Mouse (Mus musculus): ENCODE measurements around the gene Aasdh. TPM values are rescaled to one million over a fixed set of nuclear protein-coding genes. Genes with fewer than 3 reads are reported as not detected.
A peak's percentile ranks its signal among the peaks of the same experiment; 100 is the strongest.

Gene Aasdh
- total RNA-seq (2014; fragmentation: Nextera tagmentation), result 18.1 and 33.9 TPM in 2 replicates
- 21.9 and 38.7 TPM in 2 replicates for total RNA-seq (2017)

DNA sequence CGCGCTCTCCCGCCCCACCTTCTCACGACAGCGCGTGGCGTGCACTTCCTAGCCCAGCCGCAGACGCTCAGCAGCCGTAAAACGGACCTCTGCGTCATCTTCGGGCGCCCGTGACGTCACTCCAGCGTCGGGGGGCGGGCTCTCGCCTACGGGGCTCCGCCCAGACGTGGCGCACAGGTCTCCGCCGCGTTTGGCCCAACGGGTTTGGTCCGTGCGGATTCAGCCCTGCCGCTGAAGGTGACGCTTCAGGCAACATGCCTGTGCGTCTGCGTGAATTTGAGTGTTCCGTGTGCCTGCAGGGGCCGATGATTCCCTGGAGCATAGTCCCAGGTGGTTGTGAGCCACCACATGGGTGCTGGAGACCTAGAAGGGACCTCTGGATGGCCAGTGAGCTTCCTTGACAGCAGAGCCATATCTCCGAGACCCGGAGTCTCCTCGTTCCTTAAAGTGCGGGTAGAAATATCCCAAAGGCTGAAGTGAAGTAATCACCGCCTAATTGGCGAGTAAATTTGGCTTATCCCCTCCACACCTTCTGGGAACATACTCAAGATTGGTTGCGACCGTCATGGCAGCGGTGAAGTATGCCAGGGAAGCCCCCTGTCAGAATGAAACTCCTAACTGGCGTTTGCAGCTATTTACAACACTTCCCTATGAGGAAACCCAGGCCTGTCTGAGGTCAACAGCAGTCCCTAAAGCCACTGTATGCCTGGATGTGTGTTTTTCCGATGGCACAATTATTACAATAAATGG is at the start of gene Aasdh:
Aasdh (minus strand) TSS at position 110 of the 750 bp plus-strand sequence.
- peak; percentile 92 for ATAC-seq (replicated peaks; ENCODE audit: poor library complexity, severe bottlenecking)

DNA sequence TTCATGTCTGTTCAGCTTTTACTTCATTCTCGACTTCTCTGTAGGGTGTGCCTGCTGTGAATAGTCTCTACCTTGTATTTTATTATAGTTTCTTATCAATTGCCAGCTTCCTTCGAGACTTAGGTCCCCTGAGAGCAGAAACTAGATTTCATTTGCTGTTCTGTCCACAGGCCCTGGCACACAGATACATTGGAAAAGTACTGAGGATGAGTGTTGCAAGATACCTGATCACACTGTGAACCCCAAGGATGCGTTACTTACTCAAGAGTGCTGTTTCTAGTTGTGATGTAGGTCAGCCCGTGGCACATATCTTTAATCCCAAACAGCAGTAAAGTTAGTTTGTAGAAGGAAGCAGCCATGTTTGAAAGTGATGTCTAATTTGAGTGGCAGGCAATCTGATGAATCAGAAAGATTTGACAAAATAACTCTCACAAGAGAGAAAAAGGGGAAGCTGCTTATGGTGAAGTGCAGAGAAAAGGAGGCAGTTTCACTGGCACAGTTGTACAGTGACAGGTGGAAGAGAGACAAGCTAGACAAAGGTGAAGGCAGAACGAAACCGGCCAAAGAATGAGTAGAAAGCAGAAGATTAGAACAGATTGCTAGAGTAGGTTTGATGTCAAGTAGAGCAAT is 49.1 kb upstream of the Aasdh start:
- peak; percentile 11; the same call in 1 of the 2 replicates for ATAC-seq (replicated peaks; ENCODE audit: poor library complexity, severe bottlenecking)

DNA sequence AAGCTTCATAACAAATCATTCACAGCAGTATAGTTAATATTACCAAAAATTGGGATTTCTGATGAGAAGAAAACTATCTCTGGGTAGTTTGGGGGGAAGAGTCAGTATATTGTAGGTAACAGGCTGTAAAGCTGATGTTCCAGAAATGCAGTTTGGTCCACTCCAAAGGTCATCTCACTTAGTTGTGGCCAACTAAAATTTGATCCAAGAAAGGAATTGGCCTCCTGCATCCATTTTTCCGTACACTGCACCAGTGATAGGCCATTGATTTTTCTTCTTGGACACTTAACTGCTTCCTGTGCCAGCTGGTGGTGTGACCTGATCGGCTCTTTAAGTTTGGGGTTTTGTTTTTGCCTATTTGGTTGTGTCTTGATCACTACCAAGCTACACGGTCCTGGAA is 48.5 kb upstream of the Aasdh start:
- no peak for ATAC-seq (replicated peaks; ENCODE audit: poor library complexity, severe bottlenecking)

DNA sequence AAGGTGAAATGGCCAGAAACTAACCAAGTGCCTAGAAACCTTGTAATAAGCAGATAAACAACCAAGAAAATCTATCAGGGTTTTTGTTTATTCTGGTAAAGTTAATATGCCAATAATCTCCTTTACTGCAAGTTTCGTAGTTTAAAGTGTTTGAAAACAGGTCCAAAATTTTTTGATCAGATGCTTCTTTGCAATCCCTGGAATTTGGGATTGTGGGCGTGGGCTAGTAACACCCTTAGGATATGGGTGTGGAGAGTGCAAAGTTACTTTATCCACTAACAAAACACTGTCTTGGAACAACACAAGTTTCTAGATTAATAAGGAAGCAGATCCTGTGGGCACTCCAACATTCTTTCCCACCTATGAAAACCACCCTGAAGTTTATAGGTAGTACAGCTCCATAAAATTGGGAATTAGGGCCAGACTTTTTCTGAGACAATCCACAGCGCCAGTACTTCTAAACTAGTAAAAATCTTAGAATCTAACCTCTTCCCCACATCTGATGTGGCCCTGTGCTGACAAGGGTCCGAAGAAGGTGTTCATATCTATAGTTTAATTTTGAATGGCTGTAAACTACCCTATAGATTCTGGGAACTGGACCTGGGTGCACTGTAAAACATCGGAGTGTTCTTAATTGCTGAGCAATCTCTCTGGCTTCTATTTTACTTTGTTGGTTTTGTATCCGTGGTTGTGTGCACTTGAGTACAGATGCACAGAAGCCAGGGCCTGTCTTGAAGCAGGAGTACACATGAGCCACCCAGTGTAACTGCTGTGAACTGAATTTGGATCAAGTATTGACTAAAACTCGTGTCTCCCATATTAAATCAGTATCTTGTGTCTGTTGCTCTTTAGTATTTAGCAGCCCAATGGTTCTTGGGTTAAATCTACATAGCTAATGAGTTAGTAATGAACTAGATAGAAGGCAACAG is 47.1 kb upstream of the Aasdh start:
- no peak for ATAC-seq (replicated peaks; ENCODE audit: poor library complexity, severe bottlenecking)

DNA sequence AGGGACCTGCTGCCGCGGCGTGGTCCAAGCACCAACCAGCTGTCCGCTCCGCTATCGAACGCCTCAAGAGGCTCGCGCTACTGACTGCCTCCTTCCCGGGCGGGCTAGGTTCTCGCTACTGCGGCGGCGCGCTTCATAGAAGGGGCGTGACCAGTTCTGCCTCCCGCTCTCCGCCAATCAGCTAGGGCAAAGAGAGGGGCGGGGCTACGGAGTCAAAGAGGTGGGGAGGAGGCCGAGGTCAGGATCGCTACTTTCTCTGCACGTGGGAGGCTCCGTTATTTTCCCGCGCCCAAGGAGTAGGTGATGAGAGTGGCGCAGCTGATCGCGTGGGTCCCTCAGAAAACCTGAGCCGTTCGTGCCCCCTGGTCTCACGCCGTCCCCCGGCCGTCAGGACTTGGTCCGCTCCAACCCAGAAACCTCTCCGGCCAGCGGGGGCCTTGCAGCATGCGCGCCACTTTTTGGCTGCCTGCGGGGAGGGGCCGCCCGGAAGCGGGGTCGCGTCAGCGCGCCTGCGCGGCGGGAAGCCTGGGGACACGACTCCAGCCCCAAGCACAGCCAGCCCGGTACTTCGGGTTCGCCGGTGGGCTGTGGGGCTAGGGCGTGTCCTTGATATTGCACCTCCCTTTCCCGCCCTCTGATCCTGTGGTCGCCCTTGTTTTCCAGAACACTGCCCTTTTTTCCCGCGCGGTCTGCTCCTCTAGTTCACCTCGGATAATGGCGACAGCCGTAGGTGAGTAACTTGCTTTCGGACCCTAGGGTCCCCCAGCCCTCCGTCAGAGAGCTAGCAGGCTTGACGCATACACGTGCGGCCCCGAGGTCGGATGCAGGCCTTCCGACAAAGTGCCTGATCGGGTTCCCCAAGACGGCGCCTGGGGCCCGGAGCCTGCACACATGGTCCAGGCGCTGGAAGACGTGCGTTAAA is 46.1 kb upstream of the Aasdh start, which contains the start of the genes Paics and Ppat:
Paics (plus strand) TSS at position 202 of the 922 bp plus-strand sequence.
Ppat (minus strand) TSS at position 473 of the 922 bp plus-strand sequence.
- ATAC-seq (replicated peaks; ENCODE audit: poor library complexity, severe bottlenecking), result peak; percentile 84

DNA sequence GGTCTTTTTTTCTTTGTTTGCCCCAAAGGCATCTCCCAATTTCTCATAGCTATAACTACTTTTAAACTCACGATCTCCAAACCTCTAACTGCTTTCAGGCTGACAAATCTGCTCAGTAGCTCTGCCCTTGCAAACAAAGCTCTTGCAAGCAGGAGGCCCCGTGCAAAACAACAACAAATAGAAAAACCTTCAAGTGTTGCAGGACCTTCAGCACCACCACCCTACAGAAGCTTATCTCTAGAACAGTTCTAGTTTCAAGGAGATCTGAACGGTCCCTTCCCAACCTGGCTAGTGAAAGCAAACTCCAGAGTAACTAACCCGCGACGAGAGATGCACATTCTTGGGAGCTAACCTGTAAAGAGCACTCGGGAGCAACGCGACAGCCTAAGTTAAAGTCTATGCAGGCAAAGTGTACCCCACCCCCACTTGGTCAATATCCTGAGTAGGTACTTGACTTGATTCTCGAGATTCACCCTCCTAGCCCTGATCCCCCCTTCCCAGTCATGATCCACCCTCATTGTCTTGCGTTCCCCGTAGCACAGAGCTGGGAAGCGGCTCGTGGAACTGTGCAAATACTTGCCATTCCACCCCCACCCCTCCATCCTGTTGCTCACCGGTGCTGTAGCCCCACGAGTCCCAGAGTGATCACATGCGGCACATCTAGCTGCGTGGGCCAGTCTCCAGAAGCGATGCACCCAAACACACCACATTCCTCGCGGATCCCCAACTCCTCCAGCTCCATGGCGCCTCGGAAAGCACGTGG is 45.2 kb upstream of the Aasdh start:
- no peak for ATAC-seq (replicated peaks; ENCODE audit: poor library complexity, severe bottlenecking)

DNA sequence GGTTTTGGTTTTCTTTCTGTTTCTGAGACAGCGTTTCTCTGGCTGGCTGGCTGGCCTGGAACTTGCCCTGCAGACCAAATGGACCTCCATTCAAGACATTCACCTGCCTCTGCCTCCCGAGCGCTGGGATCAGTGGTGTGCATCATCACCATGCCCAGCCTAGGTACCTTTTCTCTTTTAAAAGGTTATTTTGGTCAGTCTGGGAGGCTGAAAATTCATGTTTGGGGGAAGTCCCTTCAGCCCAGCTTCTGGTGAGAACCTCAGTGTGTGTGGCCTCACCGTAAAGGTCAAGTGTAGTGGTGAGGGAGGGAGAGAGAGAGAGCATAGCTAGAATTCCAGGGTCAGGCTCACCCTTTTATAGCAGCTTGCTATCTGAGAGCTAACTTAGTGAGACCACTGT is 42.4 kb upstream of the Aasdh start:
- ATAC-seq (replicated peaks; ENCODE audit: poor library complexity, severe bottlenecking), result no peak

DNA sequence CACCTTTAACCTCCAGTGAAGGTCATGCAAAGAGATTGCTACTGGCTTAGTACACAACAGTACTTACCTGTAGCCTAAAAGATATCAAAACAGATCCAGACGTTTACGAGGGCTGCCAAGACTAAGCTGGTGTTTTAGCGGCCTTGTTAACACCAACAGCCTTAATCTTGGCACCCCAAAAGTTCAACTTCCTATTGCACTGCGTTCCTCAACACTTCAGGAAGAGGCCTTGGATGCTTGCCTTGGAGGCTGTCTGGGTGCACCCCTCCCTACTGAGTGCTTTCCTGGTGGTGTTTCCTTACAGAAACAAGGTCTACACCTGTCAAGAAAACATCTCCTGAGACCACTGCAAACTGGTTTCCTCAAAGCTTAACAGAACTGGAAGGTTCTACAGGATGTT is 41.8 kb upstream of the Aasdh start:
- ATAC-seq (replicated peaks; ENCODE audit: poor library complexity, severe bottlenecking), result no peak

DNA sequence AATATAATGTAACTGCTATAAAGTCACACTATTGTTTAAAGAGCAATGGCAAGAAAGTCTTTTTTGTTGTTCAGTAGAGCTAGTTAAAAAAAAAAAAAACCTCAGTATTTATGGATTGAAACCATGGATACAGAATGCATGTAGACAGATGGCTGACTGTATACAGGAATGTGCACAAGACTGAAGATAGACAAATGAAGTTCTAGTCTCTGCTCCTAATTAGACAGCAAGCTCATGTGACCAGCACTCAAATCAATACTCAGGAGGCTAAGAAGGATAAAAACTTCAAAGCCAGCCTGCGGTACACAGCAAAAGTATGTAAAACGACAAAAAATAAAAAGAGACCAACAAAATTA is 40.3 kb upstream of the Aasdh start:
- no peak for ATAC-seq (replicated peaks; ENCODE audit: poor library complexity, severe bottlenecking)

DNA sequence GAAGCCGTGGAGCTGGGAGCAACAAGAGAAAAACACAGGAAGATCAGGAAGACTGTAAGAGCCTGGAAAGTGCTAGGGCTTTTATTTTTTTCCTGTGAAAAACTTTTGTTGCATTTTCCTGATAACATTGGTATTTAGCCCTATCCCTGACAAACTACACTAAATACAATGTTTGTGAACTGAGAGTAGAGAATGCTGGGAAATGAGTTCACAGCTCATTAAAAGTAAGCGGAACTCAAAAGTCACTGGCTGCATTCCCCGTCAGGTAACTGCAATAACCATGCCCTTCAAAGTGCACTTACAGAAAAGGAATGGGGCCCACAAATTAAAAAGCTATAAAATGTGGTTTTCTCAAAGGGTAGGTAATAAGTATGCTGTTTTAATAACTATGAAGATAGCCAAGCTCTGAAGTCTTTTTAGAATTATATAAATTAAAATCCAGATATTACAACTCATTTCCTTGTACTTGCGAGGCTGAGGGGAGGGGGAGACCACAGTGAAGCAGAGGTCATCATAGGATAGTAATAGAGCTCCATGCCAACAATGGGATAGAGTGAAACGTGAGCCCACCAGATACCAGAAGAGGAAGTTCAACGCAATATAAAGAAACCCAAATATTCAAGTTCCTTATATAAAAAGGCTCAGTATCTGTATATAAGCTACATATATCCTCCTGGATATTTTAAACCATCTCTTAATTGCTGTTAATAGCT is 39.8 kb upstream of the Aasdh start:
- peak; percentile 67 for ATAC-seq (replicated peaks; ENCODE audit: poor library complexity, severe bottlenecking)

DNA sequence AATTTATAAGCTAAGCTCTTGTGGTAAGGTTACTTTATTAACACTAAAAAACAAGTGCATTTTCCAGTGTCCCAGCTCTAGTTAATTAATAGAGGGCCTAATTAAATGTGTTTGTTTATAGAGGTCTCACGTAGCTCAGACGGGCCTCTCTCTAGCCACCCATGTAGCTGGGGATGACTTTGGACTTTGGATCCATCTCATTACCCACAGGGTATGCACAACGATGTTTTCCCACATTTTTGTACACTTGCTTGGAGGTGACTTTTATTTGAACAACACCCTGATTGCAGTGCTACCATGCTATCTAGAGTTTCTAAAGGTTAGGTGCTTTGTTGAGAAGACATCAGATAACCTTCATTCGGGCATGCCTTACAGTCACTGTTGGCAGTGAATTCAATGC is 37.2 kb upstream of the Aasdh start:
- ATAC-seq (replicated peaks; ENCODE audit: poor library complexity, severe bottlenecking), result no peak

DNA sequence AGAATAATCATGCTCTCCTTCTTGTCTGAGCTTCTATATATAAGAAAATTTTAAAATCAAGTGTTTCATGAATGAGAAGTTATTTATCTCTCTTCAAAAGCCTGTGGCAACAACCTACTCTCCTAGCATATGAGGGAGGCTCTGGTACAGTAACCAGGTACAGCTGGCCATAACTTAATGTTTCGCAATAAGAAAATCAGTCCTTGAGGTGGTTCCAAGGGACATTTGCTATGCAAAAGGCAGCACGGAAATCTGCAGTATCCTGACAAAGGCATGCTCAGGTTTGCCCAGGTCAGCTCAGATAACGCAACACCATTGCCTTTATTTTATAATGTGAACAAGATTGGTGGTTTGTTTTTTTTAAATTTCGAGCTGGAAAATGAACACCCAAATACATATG is 36.7 kb upstream of the Aasdh start:
- ATAC-seq (replicated peaks; ENCODE audit: poor library complexity, severe bottlenecking), result no peak

DNA sequence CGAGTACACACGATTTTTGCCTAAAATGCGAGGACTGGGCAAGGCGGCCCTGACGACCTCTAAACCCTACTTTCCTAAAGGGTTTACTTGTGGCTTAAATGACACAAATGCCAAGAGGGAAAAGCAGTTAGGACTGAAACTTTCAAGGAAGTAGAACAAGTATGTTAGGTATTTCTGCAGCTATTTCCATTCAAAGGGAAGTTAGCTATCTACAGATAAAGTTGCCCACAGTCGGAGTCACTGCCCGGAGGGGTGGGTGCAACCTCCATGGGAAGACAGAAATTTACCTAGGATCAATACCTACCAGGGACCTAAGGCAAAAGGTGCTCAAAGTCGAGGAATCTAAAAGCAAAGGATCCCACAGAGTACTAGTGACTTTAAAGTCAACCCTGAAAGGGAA is 34.4 kb upstream of the Aasdh start:
- ATAC-seq (replicated peaks; ENCODE audit: poor library complexity, severe bottlenecking), result no peak

DNA sequence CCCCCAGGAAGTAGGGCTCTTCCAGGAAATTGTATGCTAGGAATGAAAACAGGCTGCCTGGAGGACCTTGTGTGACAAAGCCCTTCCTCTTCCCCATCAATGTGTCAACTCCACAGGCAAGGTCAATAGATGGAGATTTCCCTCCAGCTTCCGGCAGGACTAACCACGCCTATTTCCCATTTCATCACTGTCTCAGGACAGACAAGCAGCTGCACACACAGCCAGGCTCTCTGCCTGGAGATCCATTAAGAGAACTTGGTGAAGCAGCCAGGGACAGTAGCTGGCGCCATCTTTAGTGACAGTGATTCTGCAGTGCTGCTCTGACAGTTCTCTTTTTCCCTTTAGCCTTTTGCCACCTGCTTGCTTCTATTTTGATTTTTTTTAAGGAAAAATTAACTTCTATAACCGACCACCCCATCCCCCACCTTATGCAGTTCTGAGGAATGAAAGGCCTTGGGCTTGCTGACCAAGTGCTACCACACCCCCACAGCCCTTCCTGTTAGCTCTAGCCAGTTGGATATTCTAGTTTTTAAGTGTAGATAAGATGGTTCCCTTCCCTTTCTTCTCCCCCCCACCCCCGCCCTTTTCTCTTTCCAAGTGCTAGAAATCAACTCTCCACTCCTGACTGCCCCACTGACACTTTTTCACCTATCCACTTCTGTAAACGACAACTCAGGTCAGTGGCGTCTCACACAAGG is 24.0 kb upstream of the Aasdh start:
- peak; percentile 97 for ATAC-seq (replicated peaks; ENCODE audit: poor library complexity, severe bottlenecking)

DNA sequence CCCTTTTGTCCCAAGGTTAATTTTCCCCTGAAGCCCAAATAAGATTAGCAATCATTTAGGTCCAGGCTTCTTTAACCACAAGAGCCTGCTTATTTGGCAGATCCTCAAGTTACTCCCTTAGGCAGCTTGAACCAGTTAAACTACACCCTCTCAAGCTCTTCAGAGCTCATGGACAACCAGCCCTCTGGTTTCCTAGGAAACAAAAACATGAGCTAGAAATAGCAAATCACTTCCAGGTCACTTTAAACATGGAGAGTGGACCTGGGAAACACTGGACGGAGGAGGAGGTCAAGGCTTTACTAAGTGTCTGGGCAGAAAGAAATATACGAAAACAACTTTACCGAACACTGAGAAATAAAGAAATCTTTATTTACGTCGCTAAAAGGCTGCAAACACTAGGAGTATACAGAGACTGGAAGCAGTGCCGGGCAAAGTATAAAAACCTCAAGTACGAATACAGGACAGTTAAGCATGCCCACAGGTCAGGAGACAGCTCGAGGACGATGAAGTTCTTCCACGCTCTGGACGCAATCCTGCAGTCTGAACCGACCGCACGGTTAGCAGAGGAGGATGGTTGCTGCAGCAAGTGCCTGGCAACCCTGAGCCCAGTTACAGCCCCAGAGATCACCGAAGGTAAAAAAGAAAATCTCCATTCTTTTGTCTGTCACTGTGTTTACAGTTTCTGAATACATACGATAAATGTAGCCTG is 23.0 kb upstream of the Aasdh start:
- no peak for ATAC-seq (replicated peaks; ENCODE audit: poor library complexity, severe bottlenecking)

DNA sequence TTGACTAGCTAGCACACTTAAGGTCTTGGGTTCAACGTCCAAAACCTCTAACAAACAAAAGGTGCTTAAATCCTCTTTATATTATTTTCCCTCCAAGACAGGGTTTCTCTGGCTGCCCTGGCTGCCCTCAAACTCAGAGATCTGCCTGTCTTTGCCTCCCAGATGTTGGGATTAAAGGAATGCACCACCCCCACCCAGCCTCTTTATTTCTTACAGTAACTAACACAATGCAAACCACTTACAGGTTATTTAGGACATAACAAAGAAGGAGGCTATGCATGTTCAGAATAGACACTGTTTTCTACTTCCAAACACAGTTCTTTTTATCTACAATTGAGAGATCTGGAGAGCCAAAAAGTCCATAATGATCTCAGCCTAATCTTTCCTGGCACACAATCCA is 19.0 kb upstream of the Aasdh start:
- ATAC-seq (replicated peaks; ENCODE audit: poor library complexity, severe bottlenecking), result no peak

DNA sequence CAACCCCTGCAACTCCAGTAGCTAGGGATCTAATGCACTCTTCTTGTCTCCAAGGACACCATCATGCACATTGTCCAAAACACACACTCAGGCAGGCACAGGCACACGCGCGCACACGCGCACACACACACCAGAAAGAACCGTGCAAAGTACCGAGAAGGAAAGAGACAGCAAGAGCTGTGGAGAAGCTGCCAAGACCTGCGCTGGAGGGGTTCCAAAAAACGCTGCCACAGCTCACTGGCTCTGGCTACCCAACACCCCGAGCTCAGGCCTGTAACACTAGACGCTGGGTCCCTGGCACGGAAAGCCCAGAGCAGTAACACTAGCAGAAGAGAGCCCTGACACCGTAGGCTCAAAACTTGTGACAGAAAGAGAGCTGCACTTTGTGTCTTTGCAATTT is 18.1 kb upstream of the Aasdh start:
- no peak for ATAC-seq (replicated peaks; ENCODE audit: poor library complexity, severe bottlenecking)
